Mouse (Mus musculus) gastrocnemius, adult 18-20 months (tissue): ENCODE data around the gene Atp8b3. TPM values are rescaled to one million over a fixed set of nuclear protein-coding genes. Genes with fewer than 3 reads are reported as not detected.

Experiments used
- DNase-seq: peaks from one replicate; pipeline ENCODE4 v3.0.0; 2021; ENCODE audit warnings: low spot score
- long read RNA-seq, 2 experiments: library from polyadenylated mRNA; stranded (forward); transcript quantifications; one replicate each; pipeline ENCODE4 v2.0.0; 2021
- total RNA-seq, 2 experiments: library from RNA; stranded (reverse); gene quantifications; 2 replicates each; pipeline ENCODE4 v1.2.3; 2021

The Atp8b3 gene
- total RNA-seq = not detected
- long read RNA-seq, experiment 1 = 0 reads
- long read RNA-seq, experiment 2 = 0 reads

GRCm38 (mm10) chr10:80538710-80539394, at the start of gene Atp8b3:
Atp8b3 (minus strand) TSS chr10:80539124.
- DNase-seq = peak; percentile 65

DNA sequence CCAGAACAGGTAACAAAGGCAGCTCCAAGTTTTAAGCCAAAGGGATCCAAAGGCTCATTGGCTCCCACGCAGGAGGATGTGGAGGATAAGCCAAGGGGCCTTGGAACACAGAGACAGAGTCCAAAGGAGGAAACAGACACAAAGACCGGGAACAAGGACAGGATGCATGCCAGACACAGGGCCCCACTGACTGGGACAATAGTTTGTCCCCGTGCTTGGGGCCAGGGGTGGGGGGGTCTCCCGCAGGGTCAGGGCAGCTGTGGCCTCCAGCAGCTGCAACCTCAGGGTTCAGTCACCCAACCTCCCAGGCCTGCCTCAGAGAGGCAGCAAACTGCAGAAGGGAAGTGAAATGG, 48.4 kb upstream of the Atp8b3 start:
- no peak for DNase-seq

DNA sequence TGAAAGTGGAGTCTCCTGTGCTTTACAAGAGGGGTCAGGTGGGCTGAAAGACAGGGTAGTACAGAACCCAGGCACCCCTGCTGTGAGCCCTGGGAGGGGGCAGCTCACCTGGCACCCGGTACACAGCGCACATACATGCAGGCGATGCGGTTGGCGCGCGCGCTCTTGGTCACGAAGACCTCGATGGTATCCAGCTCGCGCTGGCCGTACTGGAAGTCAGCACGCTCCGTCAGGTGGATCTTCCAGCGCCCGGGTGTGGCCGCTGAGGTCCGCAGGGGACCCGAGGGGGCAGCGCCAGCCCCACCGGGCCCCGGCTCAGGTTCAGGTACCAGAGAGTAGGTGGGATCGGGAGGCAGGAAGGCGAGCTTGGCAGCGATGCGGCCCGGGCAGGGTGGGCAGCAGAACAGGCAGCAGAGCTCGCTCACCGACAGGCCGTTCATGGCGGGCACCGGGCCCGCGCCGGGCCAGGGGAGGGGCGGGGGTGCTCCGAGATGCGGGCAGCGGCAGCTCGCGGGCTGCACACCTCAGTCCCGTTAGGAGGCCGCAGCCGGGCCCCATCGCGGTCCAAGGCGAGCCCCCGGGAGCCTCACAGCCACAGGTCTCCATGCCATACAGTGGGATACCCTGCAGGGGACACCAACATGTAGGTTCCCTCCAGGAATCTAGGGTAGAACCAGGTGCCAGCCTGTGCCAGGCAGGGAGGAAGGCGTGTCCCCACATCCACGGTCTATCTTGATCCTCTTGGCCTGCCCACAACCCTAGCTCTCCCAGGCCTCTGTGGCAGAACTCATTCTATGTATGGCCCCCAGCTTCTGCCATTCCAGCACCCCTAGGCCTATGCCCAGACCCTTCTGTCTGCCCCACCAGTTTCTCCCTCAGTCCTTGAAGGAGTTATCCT, 47.7 kb upstream of the Atp8b3 start:
- no peak for DNase-seq

DNA sequence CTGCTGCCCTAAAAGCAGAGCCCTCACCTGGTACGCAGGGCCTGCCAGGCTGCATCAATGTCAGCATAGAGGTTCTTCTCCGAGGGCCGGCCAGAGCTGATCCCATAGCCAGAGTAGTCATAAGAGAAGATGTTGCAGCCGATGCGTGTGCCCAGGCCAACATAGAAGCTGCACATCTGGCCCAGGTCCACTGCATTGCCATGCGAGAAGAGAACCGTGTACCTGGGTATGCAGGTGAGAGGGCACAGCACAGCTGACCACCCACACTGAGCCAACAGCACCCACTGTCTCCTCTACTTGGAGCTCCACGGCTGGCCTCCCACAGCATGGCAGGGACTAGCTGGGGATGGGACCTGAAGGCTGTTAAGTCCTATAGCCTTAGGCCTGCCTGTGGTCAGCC, 46.7 kb upstream of the Atp8b3 start:
- no peak for DNase-seq

GRCm38 (mm10) chr10:80584642-80585552, 46.0 kb upstream of the Atp8b3 start:
- no peak for DNase-seq

DNA sequence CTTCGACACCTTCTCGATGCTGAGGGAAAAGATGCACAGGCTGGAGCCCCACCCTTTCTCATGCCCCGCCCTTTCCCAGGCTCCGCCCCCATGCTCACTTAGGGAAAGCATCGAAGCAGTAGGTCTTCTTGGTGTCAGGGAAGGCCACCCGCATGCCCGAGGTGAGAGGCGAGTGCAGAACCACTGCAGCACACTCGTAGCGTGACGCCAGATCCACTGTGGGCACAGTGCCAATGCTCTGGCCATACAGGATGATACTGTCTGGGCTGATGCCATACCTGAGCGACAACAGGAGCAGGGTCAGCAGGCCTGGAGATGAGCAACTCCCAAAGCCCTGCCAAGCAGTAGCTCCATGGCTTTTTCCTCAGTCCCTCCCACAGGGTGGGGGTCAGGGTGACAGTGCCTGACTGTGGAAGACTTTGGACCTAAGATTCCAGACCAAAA, 45.1 kb upstream of the Atp8b3 start:
- DNase-seq = no peak

- DNase-seq = no peak
Observed at GRCm38 (mm10) chr10:80583047-80583446, 44.1 kb upstream of the Atp8b3 start.

GRCm38 (mm10) chr10:80578911-80579310, 40.0 kb upstream of the Atp8b3 start:
- peak; percentile 51 for DNase-seq

- peak; percentile 85 for DNase-seq
Observed at GRCm38 (mm10) chr10:80578131-80578750, 39.3 kb upstream of the Atp8b3 start.

GRCm38 (mm10) chr10:80577195-80578130, 38.5 kb upstream of the Atp8b3 start, which contains the start of gene Klf16:
Klf16 (minus strand) TSS chr10:80577321.
- peak; percentile 98 for DNase-seq

DNA sequence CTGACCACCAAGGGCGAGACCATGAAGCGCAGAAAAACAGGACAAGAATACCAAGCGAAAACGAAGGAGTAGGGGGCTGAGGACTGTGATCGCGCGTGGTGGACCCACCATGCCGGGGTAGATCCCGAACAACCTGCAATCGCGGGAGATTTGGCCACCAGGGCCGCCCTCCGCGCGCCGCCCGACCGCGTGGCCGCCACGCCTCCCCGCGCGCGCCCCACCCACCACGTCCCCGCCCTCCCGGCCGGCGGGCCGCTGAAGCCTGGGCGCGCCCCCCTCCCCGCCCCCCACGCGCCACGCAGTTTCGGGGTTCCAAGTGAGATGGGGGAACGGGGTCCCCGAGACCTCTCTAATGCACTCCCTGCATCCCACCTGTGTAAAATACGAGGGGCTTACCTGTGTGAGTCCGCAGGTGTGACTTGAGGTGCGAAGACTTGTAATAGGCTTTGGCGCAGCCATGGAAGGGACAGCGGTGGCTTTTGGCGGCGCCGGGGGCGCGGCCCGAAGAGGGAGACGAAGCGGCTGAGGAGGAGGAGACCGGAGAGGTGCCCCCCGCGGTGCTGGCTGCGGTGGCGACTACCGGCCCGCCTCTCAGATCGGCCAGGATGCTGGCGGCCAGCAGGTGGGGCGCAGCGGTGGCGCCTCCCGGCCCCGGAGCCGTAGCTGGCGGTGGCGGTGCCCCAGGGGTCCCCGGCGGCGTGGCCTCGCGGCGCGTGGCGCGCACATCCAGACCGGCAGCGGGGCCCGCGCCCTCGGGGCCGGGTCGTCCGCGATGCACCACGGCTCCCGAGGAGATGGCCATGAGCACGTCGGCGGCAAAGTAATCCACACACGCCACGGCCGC, 37.6 kb upstream of the Atp8b3 start:
- no peak for DNase-seq

DNA sequence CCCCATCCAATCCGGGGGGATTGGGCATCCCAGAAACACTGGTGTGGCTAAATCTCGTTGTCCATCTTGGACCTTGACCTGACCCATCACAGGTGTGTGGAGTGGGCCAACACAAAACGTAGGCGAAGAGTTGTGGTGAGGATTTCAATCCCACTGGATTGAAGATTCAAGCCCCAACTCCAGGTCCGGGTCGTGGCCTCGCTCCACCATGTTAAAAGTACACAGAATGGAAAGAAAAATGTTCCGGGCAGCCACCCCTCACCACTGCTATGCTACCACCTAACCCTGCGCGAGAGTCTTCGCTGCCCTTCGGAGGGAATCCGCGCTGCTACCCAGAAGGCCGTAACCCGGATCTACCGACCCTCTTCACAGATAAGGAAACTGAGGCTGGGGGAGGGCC, 37.0 kb upstream of the Atp8b3 start:
- DNase-seq = no peak

GRCm38 (mm10) chr10:80574896-80575295, 36.0 kb upstream of the Atp8b3 start:
- DNase-seq = no peak

GRCm38 (mm10) chr10:80573944-80574343, 35.0 kb upstream of the Atp8b3 start:
- no peak for DNase-seq

- DNase-seq = no peak
Observed at GRCm38 (mm10) chr10:80572477-80572876, 33.6 kb upstream of the Atp8b3 start.

DNA sequence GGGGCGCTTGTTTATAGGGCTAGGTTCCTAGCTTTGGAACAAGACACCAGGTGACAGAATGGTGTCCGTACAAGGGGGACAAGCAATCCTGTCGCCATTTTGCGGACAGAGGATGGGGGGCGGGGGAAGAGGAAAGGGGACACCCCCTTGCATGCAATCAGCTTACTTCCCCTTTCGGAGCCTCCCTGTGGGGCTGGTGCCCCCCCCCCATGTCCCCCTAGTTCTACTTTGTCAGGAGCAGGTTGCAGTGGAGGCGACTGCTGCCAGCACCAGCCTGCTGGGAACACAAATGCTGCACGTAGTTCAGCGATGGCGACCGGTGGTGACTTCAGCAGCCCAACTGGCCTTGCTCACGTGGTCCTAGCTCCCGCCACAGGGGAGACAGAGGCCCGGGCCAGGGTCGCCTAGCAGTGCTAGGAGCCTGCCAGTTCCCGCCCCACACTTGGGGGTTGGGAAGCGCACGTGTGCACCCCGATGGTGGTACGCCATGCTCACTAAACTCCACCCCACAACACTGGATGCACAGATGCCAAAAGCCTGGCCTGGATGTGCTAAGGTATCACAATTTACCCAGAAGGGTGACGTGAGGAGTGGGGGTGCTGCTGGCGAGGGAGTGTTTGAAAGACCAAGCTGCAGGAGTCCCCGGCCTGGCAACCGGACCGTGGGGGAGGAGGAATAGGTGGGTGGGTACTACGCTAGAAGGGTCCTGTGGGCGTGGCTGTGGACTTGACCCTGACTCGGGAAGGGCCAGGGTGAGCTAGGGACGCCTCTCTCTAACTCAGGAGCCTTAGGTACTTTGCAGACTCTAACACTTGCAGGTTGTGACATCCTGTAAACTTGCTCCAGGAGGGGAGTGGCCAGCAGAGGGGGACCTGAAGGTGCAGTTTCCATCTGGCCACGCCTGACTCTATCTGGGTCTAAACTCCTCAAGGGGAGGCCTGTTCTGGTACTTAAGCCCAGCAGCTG, 32.2 kb upstream of the Atp8b3 start:
- DNase-seq = no peak

DNA sequence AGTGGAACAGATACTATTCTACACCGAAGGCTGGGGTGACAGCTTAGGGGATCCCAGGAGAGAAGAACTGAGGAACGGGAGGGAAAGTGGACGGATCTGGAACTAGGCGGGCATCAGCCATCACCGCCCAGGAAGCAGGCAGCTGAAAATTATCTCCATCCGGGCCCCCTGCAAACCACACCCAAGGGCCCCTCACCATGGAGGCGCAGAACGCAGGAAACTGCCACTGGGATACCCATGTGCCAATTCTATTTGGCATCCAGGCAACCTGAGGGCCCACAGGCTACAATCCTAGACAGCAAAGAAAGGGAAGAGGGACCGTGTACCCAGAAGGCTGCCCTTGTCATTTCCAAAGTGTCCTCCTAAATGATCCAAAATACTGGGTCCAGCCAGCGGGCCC, 31.5 kb upstream of the Atp8b3 start:
- no peak for DNase-seq

DNA sequence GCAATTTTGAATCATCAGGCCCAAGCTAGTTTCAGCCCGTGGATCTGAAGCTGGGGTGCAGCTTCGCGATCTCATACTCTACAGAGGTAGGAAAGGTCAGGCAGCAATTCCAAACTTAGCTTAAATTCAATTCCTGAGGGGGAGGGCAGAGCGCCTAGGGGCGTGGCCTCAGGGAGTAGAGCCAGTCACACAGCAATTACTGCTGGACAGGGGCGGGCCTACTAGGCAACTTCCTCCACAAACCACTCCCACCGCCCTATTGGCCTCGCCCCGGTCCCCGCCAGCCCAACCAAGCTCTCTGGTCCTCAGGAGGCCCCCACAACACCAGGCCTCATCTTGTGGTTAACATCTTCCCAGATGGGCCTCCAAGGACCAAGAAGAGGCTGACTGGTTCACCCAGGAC, 30.7 kb upstream of the Atp8b3 start:
- peak; percentile 73 for DNase-seq
